Mouse (Mus musculus) intestine, embryonic 15.5 days (tissue): ENCODE data around the gene Ldhd. TPM values are rescaled to one million over a fixed set of nuclear protein-coding genes. Genes with fewer than 3 reads are reported as not detected.

ENCODE experiments used
- ATAC-seq: fragments of 200-750 bp; cut with Nextera tagmentation; 2 replicates; pipeline ENCODE4 v1.8.0; 2017; ENCODE audit warnings: moderate TSS enrichment, moderate library complexity
- H3K27ac ChIP-seq: fragments of 300-500 bp; sonication (generic); 2 replicates; pipeline ENCODE4 v1.5.1; 2015; ENCODE audit warnings: mild to moderate bottlenecking, inconsistent platforms
- H3K27me3 ChIP-seq: fragments of 300-500 bp; sonication (generic); replicated peaks from 2 replicates; pipeline ENCODE4 v1.6.1; 2015; ENCODE audit warnings: inconsistent platforms
- H3K36me3 ChIP-seq: fragments of 300-500 bp; sonication (generic); 2 replicates; pipeline ENCODE4 v1.6.1; 2015; ENCODE audit warnings: inconsistent platforms
- H3K4me1 ChIP-seq: fragments of 300-500 bp; sonication (generic); replicated peaks from 2 replicates; pipeline ENCODE4 v1.6.1; 2015; ENCODE audit warnings: inconsistent platforms
- H3K4me2 ChIP-seq: fragments of 300-500 bp; sonication (generic); replicated peaks from 2 replicates; pipeline ENCODE4 v1.6.1; 2015; ENCODE audit warnings: mild to moderate bottlenecking, inconsistent platforms
- H3K4me3 ChIP-seq: fragments of 300-500 bp; sonication (generic); replicated peaks from 2 replicates; pipeline ENCODE4 v1.5.1; 2015; ENCODE audit warnings: inconsistent platforms
- H3K9ac ChIP-seq: fragments of 300-500 bp; sonication (generic); 2 replicates; pipeline ENCODE4 v1.6.1; 2015; ENCODE audit warnings: inconsistent platforms
- H3K9me3 ChIP-seq: fragments of 300-500 bp; sonication (generic); 2 replicates; pipeline ENCODE4 v1.6.1; 2016; ENCODE audit warnings: inconsistent platforms
- WGBS: fragments of 180-500 bp; shearing (Covaris S2); methylation state at CpG from one replicate; pipeline ENCODE4 v1.1.7; 2015; 5-methylcytosine and 5-hydroxymethylcytosine counted together
- polyA plus RNA-seq: library from polyadenylated mRNA; unstranded; fragments of >200 nt; fragmentation: Nextera tagmentation; extraction: Ambion mirVana; gene quantifications from 2 replicates; pipeline ENCODE4 v1.2.1, GENCODE M21; 2015

Gene Ldhd
- 1.6 and 1.8 TPM in 2 replicates for polyA plus RNA-seq

DNA sequence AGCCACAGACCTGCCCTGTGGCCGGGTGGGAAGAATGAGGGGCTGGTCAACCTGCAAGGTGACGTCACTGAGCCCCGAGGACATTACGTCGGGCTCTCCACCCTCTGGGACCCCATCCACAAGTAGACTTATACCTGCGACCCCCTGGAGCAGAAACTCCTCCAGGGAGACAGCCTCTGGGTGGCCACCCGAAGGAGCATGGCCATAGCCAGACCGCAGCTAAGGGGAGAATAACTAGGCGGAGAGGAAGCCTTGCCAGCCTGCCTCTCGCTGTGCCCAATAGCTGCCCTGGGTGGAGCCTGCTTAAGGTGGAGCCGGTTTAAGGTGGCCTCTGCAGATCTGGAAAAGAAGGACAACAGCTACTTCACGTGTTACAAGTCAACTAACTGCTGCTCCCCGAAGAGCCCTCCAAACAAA is at the start of gene Ldhd:
Gene Ldhd, minus strand, starts transcription at position 270 of the 417 bp plus-strand sequence.
- Histone ChIP-seq H3K9ac (peak within 1 kb of the TSS; percentile 46), H3K4me1 (no peaks in the 10 kb centered on the region), H3K36me3 (no peaks in the 10 kb centered on the region), H3K27me3 (no peaks in the 10 kb centered on the region), H3K9me3 (no peaks in the 10 kb centered on the region), H3K4me2 (peak within 1 kb of the TSS; percentile 65), H3K4me3 (peak within 1 kb of the TSS; percentile 36), H3K27ac (no peak within 1 kb of the TSS)
- 18% methylated on average over 13 of the region's 13 CpGs for WGBS
- peak; percentile 74 for ATAC-seq

GRCm38 (mm10) chr8:111678848-111679247 is 48.7 kb upstream of the Ldhd start:
- Histone ChIP-seq H3K27ac (no peak overlapping the region), H3K9me3 (no peaks in the 10 kb centered on the region), H3K9ac (no peak overlapping the region), H3K4me1 (no peaks in the 10 kb centered on the region), H3K36me3 (no peaks in the 10 kb centered on the region), H3K4me2 (no peak overlapping the region), H3K4me3 (no peak overlapping the region), H3K27me3 (no peaks in the 10 kb centered on the region)
- ATAC-seq = no peak
- 95% methylated on average over 7 of the region's 7 CpGs for WGBS

GRCm38 (mm10) chr8:111678111-111678510 is 47.9 kb upstream of the Ldhd start:
- Histone ChIP-seq H3K9ac (no peak overlapping the region), H3K4me3 (no peak overlapping the region), H3K4me1 (no peaks in the 10 kb centered on the region), H3K27ac (no peak overlapping the region), H3K4me2 (no peak overlapping the region), H3K9me3 (no peaks in the 10 kb centered on the region), H3K27me3 (no peaks in the 10 kb centered on the region), H3K36me3 (no peaks in the 10 kb centered on the region)
- WGBS = 18% methylated on average over 3 of the region's 3 CpGs
- peak; percentile 76 for ATAC-seq

GRCm38 (mm10) chr8:111676237-111676636 is 46.1 kb upstream of the Ldhd start:
- H3K36me3 ChIP-seq = no peaks in the 10 kb centered on the region
- no peak overlapping the region for H3K9ac ChIP-seq
- H3K27ac ChIP-seq = no peak overlapping the region
- no peaks in the 10 kb centered on the region for H3K9me3 ChIP-seq
- H3K4me2 ChIP-seq = no peak overlapping the region
- no peak overlapping the region for H3K4me3 ChIP-seq
- no peaks in the 10 kb centered on the region for H3K4me1 ChIP-seq
- 72% methylated on average over 8 of the region's 8 CpGs for WGBS
- no peak for ATAC-seq
- no peaks in the 10 kb centered on the region for H3K27me3 ChIP-seq

- Histone ChIP-seq H3K4me2 (no peak overlapping the region), H3K27ac (no peak overlapping the region), H3K9me3 (no peaks in the 10 kb centered on the region), H3K9ac (no peak overlapping the region), H3K36me3 (peaks cover 21% of the 10 kb centered on the region), H3K4me3 (no peak overlapping the region), H3K27me3 (no peaks in the 10 kb centered on the region), H3K4me1 (no peaks in the 10 kb centered on the region)
- 76% methylated on average over 2 of the region's 2 CpGs for WGBS
- no peak for ATAC-seq
Measured at GRCm38 (mm10) chr8:111666751-111667150, 36.6 kb upstream of the Ldhd start.

- H3K9me3 ChIP-seq = no peaks in the 10 kb centered on the region
- H3K36me3 ChIP-seq = peaks cover under 1% of the 10 kb centered on the region; the same call in 1 of the 2 replicates
- H3K4me1 ChIP-seq = no peaks in the 10 kb centered on the region
- no peak overlapping the region for H3K4me2 ChIP-seq
- H3K27me3 ChIP-seq = no peaks in the 10 kb centered on the region
- no peak overlapping the region for H3K9ac ChIP-seq
- 93% methylated on average over 3 of the region's 3 CpGs for WGBS
- H3K4me3 ChIP-seq = no peak overlapping the region
- ATAC-seq = peak; percentile 77; the same call in 1 of the 2 replicates
- H3K27ac ChIP-seq = no peak overlapping the region
Measured at GRCm38 (mm10) chr8:111662473-111662872, 32.3 kb upstream of the Ldhd start.

DNA sequence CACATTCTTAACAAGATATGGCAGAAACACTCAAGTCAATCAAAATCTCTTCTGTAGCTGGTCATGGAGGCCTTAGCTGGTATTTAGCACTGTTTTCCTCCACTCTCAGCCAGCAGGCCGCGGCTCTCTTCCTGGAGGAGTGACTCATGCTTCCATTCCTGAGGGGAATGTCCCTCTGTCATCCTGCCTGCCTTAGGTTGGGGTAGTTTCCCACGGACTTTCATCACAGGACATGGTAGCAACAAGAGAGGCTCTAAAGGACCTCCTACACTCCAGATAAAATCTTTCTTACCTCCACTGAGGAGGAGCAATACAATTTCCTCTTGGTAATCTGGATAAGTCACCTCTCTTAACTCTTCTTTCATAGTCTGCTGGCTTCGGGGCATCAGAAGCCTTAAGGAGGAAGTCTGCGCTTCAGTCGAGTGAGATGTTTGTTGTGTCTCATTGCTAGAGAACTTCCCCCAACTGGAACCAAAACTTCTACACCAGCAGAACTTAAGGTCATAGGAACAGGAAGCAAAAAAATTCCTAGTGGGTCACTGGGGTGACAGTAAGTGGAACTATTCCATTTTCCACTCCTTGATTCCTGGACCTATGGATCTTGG is 28.7 kb upstream of the Ldhd start:
- Histone ChIP-seq H3K4me1 (no peaks in the 10 kb centered on the region), H3K27me3 (no peaks in the 10 kb centered on the region), H3K27ac (no peak overlapping the region), H3K9ac (no peak overlapping the region), H3K36me3 (no peaks in the 10 kb centered on the region), H3K4me3 (no peak overlapping the region), H3K9me3 (no peaks in the 10 kb centered on the region), H3K4me2 (no peak overlapping the region)
- WGBS = 72% methylated on average over 6 of the region's 6 CpGs
- ATAC-seq = 0 out of 2 replicates have a peak, but pooled peaks have one; percentile 45

GRCm38 (mm10) chr8:111657312-111657854 is 27.2 kb upstream of the Ldhd start:
- H3K27me3 ChIP-seq = no peaks in the 10 kb centered on the region
- WGBS = 68% methylated on average over 1 of the region's 1 CpGs
- no peak overlapping the region for H3K4me2 ChIP-seq
- H3K36me3 ChIP-seq = no peaks in the 10 kb centered on the region
- no peak overlapping the region for H3K4me3 ChIP-seq
- no peak overlapping the region for H3K9ac ChIP-seq
- H3K9me3 ChIP-seq = no peaks in the 10 kb centered on the region
- ATAC-seq = no peak
- H3K27ac ChIP-seq = no peak overlapping the region
- no peaks in the 10 kb centered on the region for H3K4me1 ChIP-seq

- no peak overlapping the region for H3K9ac ChIP-seq
- no peaks in the 10 kb centered on the region for H3K9me3 ChIP-seq
- H3K27me3 ChIP-seq = no peaks in the 10 kb centered on the region
- H3K4me1 ChIP-seq = no peaks in the 10 kb centered on the region
- H3K27ac ChIP-seq = no peak overlapping the region
- ATAC-seq = no peak
- H3K4me2 ChIP-seq = no peak overlapping the region
- 94% methylated on average over 2 of the region's 2 CpGs for WGBS
- H3K4me3 ChIP-seq = no peak overlapping the region
- H3K36me3 ChIP-seq = no peaks in the 10 kb centered on the region
Measured at GRCm38 (mm10) chr8:111653524-111653923, 23.4 kb upstream of the Ldhd start.

DNA sequence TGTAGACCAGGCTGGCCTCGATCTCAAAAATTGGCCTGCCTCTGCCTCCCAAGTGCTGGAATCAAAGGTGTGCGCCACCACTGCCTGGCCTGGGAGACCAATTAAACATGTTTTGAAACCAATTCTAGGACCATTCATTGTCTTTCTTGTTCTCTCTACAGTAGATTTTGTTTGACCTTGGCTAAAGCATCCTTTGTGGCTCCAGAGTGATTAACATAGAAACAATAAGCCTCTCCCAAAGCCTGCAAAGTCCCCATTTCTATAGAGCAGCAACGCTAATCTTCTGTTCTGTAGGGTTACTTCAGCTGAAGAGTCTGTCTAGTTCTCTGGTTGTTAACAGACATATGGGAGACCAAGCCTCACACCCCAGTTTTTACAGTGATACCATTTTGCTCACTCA is 20.5 kb upstream of the Ldhd start:
- no peaks in the 10 kb centered on the region for H3K4me1 ChIP-seq
- 93% methylated on average over 3 of the region's 3 CpGs for WGBS
- H3K4me2 ChIP-seq = no peak overlapping the region

DNA sequence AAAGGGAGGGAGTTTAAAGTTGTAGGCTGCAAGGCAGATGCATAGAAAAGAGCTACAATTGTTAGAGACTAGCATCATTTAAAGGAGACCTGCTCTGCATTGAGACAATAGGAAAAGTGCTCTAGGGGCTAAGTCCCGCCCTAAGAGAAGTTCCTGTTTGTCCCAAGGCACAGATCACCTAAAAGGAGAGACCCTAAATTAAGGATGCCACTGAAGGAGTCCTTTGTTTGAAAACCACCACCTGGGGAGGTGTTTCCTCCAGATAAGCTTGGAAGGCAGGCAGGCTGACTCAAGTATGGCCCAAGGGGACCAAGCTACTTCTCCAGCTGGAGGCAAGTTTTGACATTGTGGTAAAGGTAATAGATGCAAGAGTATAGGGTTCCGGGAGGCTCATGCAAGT is 18.7 kb upstream of the Ldhd start:
- Histone ChIP-seq H3K36me3 (no peaks in the 10 kb centered on the region), H3K9me3 (no peaks in the 10 kb centered on the region), H3K9ac (no peak overlapping the region), H3K4me3 (no peak overlapping the region), H3K27ac (no peak overlapping the region), H3K4me1 (no peaks in the 10 kb centered on the region), H3K4me2 (no peak overlapping the region), H3K27me3 (no peaks in the 10 kb centered on the region)
- no peak for ATAC-seq
- WGBS = 72% methylated on average over 2 of the region's 2 CpGs

More for the DNA sequence above, 20.5 kb upstream of the Ldhd start:
- Histone ChIP-seq H3K9me3 (no peaks in the 10 kb centered on the region), H3K27ac (no peak overlapping the region), H3K36me3 (no peaks in the 10 kb centered on the region), H3K9ac (no peak overlapping the region), H3K27me3 (no peaks in the 10 kb centered on the region), H3K4me3 (no peak overlapping the region)
- no peak for ATAC-seq

GRCm38 (mm10) chr8:111645715-111646114 is 15.5 kb upstream of the Ldhd start:
- H3K27me3 ChIP-seq = no peaks in the 10 kb centered on the region
- no peak overlapping the region for H3K4me3 ChIP-seq
- H3K36me3 ChIP-seq = no peaks in the 10 kb centered on the region
- H3K9ac ChIP-seq = no peak overlapping the region
- no peak for ATAC-seq
- H3K4me2 ChIP-seq = no peak overlapping the region
- WGBS = 95% methylated on average over 8 of the region's 8 CpGs
- H3K9me3 ChIP-seq = no peaks in the 10 kb centered on the region
- peaks cover 7% of the 10 kb centered on the region for H3K4me1 ChIP-seq
- no peak overlapping the region for H3K27ac ChIP-seq
